Mouse (Mus musculus): Measurements from ENCODE around the gene Itgb4.

GRCm38 (mm10) chr11:116053510-116054229 lies 79.2 kb downstream of the Itgb4 start:
- no peak for TF ChIP-seq CTCF (IDR thresholded peaks at IDR 0.05; ENCODE audit: borderline replicate concordance, insufficient read depth, low read length)
- no peak for TF ChIP-seq POLR2A (IDR thresholded peaks at IDR 0.05; ENCODE audit: low read depth, low read length)
